Mouse (Mus musculus): ENCODE measurements around the gene Fam171a2.

GRCm38 (mm10) chr11:102406401-102406800 lies 41.1 kb downstream of the Fam171a2 start:
- TF ChIP-seq CTCF (IDR thresholded peaks at IDR 0.05; ENCODE audit: insufficient read depth, low read length) (no peak), POLR2A (IDR thresholded peaks at IDR 0.05; ENCODE audit: borderline replicate concordance, extremely low read depth, low read depth, low read length) (no peak)
